Mouse (Mus musculus) kidney, adult 2 months (tissue): ENCODE data around the gene Tbc1d9b.

Experiments
- CTCF ChIP-seq: fragments of 200-500 bp; conservative IDR thresholded peaks from 2 replicates; pipeline ENCODE4 v1.5.1; 2011; ENCODE audit warnings: low read depth, mild to moderate bottlenecking, control low read depth, low read length, moderate library complexity, mixed read lengths; ENCODE audit not compliant: insufficient read depth, insufficient read length
- POLR2A ChIP-seq: fragments of 200-500 bp; IDR thresholded peaks from one replicate; pipeline ENCODE4 v1.6.1; 2011; ENCODE audit warnings: low read depth, low read length, control low read depth

GRCm38 (mm10) chr11:50212060-50212739 lies 81.0 kb downstream of the Tbc1d9b start:
- TF ChIP-seq CTCF (no peak), POLR2A (no peak)
